Comparison of ENCODE assay signal across 24 mouse cellular contexts in the genomic region with DNA sequence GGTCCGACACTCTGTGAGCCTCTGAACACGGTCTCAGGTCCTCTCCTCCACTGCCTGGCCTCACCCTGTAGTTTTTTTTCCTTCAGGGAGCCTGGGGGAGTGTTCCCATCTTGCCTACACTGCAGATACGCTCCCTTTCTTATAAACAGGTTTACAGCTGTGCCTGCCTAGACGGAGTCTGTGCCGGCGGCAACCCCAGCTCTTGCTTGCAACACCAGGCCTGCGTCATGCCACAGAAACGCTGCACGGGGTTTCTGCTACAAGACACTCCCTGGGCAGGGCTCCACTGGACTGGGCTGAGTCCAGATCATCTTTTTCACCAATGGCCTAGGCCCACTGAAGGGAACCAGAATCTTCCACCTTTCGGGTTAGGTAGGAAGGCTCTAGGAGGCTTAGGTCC. TPM values are rescaled to one million over a fixed set of nuclear protein-coding genes. Genes with fewer than 3 reads are reported as not detected.
DNase-seq lines count a peak whose midpoint lies in the region; ATAC-seq and TF ChIP-seq lines count a peak whose summit lies in the region.
"Had no signal": no experiment of that assay in that cellular context is flagged by ENCODE, and none has a peak within 500 bp of the region (broad histone marks: within the 10 kb centered on the region; RNA-seq: fewer than 3 reads in every experiment).

No protein-coding gene starts in this region.

- WGBS in limb, embryonic 13.5 days, result 52% methylated on average over 10 of the region's 10 CpGs
- 82% methylated on average over 10 of the region's 10 CpGs for whole genome bisulfite sequencing in limb, embryonic 10.5 days
- 44% methylated on average over 10 of the region's 10 CpGs for WGBS in limb, embryonic 14.5 days
- WGBS in forebrain, embryonic 11.5 days, result 86% methylated on average over 10 of the region's 10 CpGs

- no peaks in the 10 kb centered on the region for H3K9me3 ChIP-seq in limb, embryonic 13.5 days
- H3K9me3 ChIP-seq in limb, embryonic 10.5 days (replicated peaks), result no peaks in the 10 kb centered on the region
- no peaks in the 10 kb centered on the region for H3K9me3 ChIP-seq in limb, embryonic 14.5 days (ENCODE audit: control insufficient read depth, low read length)
- H3K9me3 ChIP-seq in forebrain, embryonic 11.5 days (ENCODE audit: control insufficient read depth, low read length), result no peaks in the 10 kb centered on the region
- H3K9me3 ChIP-seq: embryonic facial prominence, embryonic 12.5 days; forebrain, embryonic 10.5 days; heart, embryonic 15.5 days; hindbrain, embryonic 13.5 days; limb, embryonic 12.5 days had no signal

- no peak overlapping the region for H3K4me3 ChIP-seq in limb, embryonic 13.5 days
- H3K4me3 ChIP-seq in limb, embryonic 10.5 days, result no peak overlapping the region
- H3K4me3 ChIP-seq in limb, embryonic 14.5 days (replicated peaks; ENCODE audit: low read length), result no peak overlapping the region
- H3K4me3 ChIP-seq in forebrain, embryonic 11.5 days (ENCODE audit: low read depth, low read length), result no peak overlapping the region
- H3K4me3 ChIP-seq: embryonic facial prominence, embryonic 12.5 days; forebrain, embryonic 10.5 days; heart, embryonic 15.5 days; hindbrain, embryonic 13.5 days; limb, embryonic 12.5 days had no signal

- H3K27me3 ChIP-seq in limb, embryonic 13.5 days, result no peaks in the 10 kb centered on the region
- 0 out of 2 replicates have a peak, but pooled peaks cover 3% of the 10 kb centered on the region for H3K27me3 ChIP-seq in limb, embryonic 10.5 days (ENCODE audit: low read depth, poor library complexity, severe bottlenecking)
- H3K27me3 ChIP-seq in limb, embryonic 14.5 days (ENCODE audit: control insufficient read depth, insufficient read depth, low read length), result no peaks in the 10 kb centered on the region
- no peaks in the 10 kb centered on the region for H3K27me3 ChIP-seq in forebrain, embryonic 11.5 days (ENCODE audit: control insufficient read depth, insufficient read depth, low read length)
- H3K27me3 ChIP-seq: embryonic facial prominence, embryonic 12.5 days; hindbrain, embryonic 13.5 days had no signal

- H3K36me3 ChIP-seq in limb, embryonic 13.5 days, result no peaks in the 10 kb centered on the region
- no peaks in the 10 kb centered on the region for H3K36me3 ChIP-seq in limb, embryonic 10.5 days
- H3K36me3 ChIP-seq in limb, embryonic 14.5 days (ENCODE audit: control insufficient read depth, insufficient read depth, low read length), result no peaks in the 10 kb centered on the region
- no peaks in the 10 kb centered on the region for H3K36me3 ChIP-seq in forebrain, embryonic 11.5 days (ENCODE audit: control insufficient read depth, insufficient read depth, low read length)
- H3K36me3 ChIP-seq: embryonic facial prominence, embryonic 12.5 days; forebrain, embryonic 10.5 days; heart, embryonic 15.5 days; hindbrain, embryonic 13.5 days; limb, embryonic 12.5 days had no signal

- no peak overlapping the region for H3K27ac ChIP-seq in limb, embryonic 13.5 days
- H3K27ac ChIP-seq in limb, embryonic 10.5 days, result no peak overlapping the region
- 0 out of 2 replicates have a peak overlapping the region, but pooled peaks have one; percentile 26 for H3K27ac ChIP-seq in limb, embryonic 14.5 days (replicated peaks; ENCODE audit: low read depth, low read length)
- H3K27ac ChIP-seq in forebrain, embryonic 11.5 days (ENCODE audit: low read depth, low read length), result no peak overlapping the region
- H3K27ac ChIP-seq: embryonic facial prominence, embryonic 12.5 days; forebrain, embryonic 10.5 days; heart, embryonic 15.5 days; hindbrain, embryonic 13.5 days; limb, embryonic 12.5 days; liver, embryonic 14.5 days had no signal

- DNase-seq in limb, embryonic 10.5 days (ENCODE audit: low spot score), result no peak
- peak; percentile 62 to 80 for DNase-seq in urinary bladder, postnatal 36 days (ENCODE audit: low spot score in 2 of 2)
- DNase-seq in urinary bladder, postnatal 25 days (ENCODE audit: low spot score), result no peak
- DNase-seq in limb, embryonic 14.5 days (ENCODE audit: low spot score), result peak; percentile 23
- DNase-seq in forebrain, embryonic 11.5 days (ENCODE audit: low spot score), result no peak
- no peak for DNase-seq in layer of hippocampus, adult 8-10 months (ENCODE audit: low spot score in 2 of 2)
- DNase-seq: adrenal gland, adult 2 months; cerebellum, adult 11 months; cerebellum, postnatal 14 days; heart, postnatal 36 days; kidney, adult 18-20 months; kidney, postnatal 10 days; lung, postnatal 36 days; midbrain, embryonic 14.5 days; thymus, postnatal 25 days had no signal

- TF ChIP-seq POLR2A in limb, embryonic 14.5 days (IDR thresholded peaks at IDR 0.05; ENCODE audit: borderline replicate concordance, extremely low read depth, insufficient read depth, insufficient read length), result no peak

- 0 out of 2 replicates have a peak, but pooled peaks cover 10% of the 10 kb centered on the region for H3K4me1 ChIP-seq in limb, embryonic 13.5 days
- H3K4me1 ChIP-seq in limb, embryonic 10.5 days, result peaks cover 4% of the 10 kb centered on the region; the same call in 1 of the 2 replicates
- peaks cover 3% of the 10 kb centered on the region; the same call in 1 of the 2 replicates for H3K4me1 ChIP-seq in limb, embryonic 14.5 days (ENCODE audit: control insufficient read depth, insufficient read depth, low read length)
- H3K4me1 ChIP-seq in forebrain, embryonic 11.5 days (replicated peaks; ENCODE audit: control insufficient read depth, insufficient read depth, low read length), result 0 out of 2 replicates have a peak, but pooled peaks cover 3% of the 10 kb centered on the region
- H3K4me1 ChIP-seq: heart, embryonic 15.5 days; limb, embryonic 12.5 days had no signal

- no peak overlapping the region for H3K9ac ChIP-seq in limb, embryonic 13.5 days
- H3K9ac ChIP-seq in limb, embryonic 14.5 days (ENCODE audit: low read depth, low read length, severe bottlenecking), result no peak overlapping the region
- H3K9ac ChIP-seq in forebrain, embryonic 11.5 days (ENCODE audit: low read length), result no peak overlapping the region
- H3K9ac ChIP-seq: embryonic facial prominence, embryonic 12.5 days; heart, embryonic 15.5 days; hindbrain, embryonic 13.5 days; limb, embryonic 12.5 days; liver, embryonic 14.5 days had no signal

- ATAC-seq in limb, embryonic 13.5 days (ENCODE audit: low FRiP score, low read depth), result 0 out of 2 replicates have a peak, but pooled peaks have one; percentile 24
- ATAC-seq in limb, embryonic 14.5 days (ENCODE audit: low FRiP score, low read depth), result no peak
- ATAC-seq in forebrain, embryonic 11.5 days (replicated peaks; ENCODE audit: low FRiP score), result no peak

- no peak overlapping the region for H3K4me2 ChIP-seq in limb, embryonic 13.5 days (replicated peaks)
- no peak overlapping the region for H3K4me2 ChIP-seq in limb, embryonic 14.5 days (replicated peaks; ENCODE audit: low read depth, low read length, severe bottlenecking)
- no peak overlapping the region for H3K4me2 ChIP-seq in forebrain, embryonic 11.5 days (ENCODE audit: low read depth, low read length, severe bottlenecking)
- H3K4me2 ChIP-seq: embryonic facial prominence, embryonic 12.5 days; heart, embryonic 15.5 days; hindbrain, embryonic 13.5 days; limb, embryonic 12.5 days had no signal

RNA-seq across cellular contexts. Expression of a gene that starts 8.0 kb away (rescaled TPM):
- polyA plus RNA-seq in limb, embryonic 13.5 days (2015; fragmentation: Nextera tagmentation; extraction: Ambion mirVana), result 22.8 and 26.1 TPM in 2 replicates
- polyA plus RNA-seq in limb, embryonic 10.5 days (2016; fragmentation: Nextera tagmentation; extraction: Ambion mirVana), result 5.8 and 5.9 TPM in 2 replicates
- 41.5 and 49.4 TPM in 2 replicates for polyA plus RNA-seq in limb, embryonic 14.5 days (2012; rRNA removed)
- 68.8 and 77.6 TPM in 2 replicates for polyA plus RNA-seq in limb, embryonic 14.5 days (2014; fragmentation: Nextera tagmentation; extraction: Ambion mirVana)
- 1.3 and 1.6 TPM in 2 replicates for polyA plus RNA-seq in forebrain, embryonic 11.5 days (2014; fragmentation: Nextera tagmentation; extraction: Ambion mirVana)
- total RNA-seq in layer of hippocampus, adult 8-10 months (2022), result under 1 TPM in 3 of 4 experiments, not detected in 1; 0.13 to 0.56 (median 0.23) TPM
- total RNA-seq: megakaryocyte-erythroid progenitor cell, adult 5-6 weeks; MEL had no signal
- polyA plus RNA-seq: hindbrain, embryonic 13.5 days; midbrain, embryonic 14.5 days had no signal

Comparison
In these comparisons a context has a peak if more than half of its experiments do, and no peak if none do; other contexts are left out.
1. DNase-seq: peak in urinary bladder, postnatal 36 days (2 of 2) and limb, embryonic 14.5 days (single experiment); none in limb, embryonic 10.5 days (single experiment), urinary bladder, postnatal 25 days (single experiment), forebrain, embryonic 11.5 days (single experiment) and layer of hippocampus, adult 8-10 months (0 of 2).